Mouse (Mus musculus) embryo, embryonic 10 days (tissue): ENCODE measurements around the gene Abtb1.

Source experiments
- DNase-seq: peaks from one replicate; pipeline ENCODE4 v3.0.0-alpha.2; 2015; ENCODE audit warnings: low spot score

Abtb1 gene

DNA sequence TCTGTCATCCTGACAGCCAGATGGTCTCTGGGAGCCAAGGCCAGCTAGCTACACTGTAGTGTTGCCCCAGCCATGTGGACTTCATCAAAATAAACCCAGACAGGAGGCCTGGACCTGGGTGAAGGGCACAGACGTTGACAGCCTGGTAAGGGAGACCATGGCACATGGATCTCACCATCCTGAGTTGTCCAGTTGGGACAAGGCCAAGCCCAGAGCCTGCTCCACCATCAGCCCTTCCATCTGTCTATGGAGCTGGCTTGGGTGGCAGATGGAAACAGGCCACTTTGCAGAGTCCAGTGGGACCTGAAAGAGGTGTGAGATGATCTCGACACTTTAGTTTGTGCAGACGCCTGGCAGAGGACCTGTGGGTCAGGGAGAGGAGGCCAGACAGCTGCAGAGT lies 41.0 kb downstream of the Abtb1 start:
- DNase-seq: no peak

DNA sequence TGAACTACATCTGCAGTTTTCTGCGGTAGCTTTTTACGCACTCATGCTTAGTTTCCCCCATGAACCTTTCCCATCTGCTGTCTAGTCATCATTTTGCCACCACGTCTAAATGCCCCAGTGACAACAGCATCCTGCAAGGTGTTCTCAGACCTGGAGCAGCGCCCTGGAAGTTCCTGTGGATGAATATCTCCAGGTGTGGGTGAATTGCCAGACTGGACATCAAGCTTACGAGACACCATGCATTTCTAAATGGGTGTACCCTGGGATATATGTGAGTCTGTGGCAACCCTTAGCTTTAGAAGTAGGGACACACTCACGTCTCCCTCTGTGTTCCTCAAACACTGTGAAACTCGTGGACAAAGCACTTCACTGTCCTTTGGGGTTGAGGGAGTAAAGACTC lies 41.6 kb downstream of the Abtb1 start:
- no peak for DNase-seq

DNA sequence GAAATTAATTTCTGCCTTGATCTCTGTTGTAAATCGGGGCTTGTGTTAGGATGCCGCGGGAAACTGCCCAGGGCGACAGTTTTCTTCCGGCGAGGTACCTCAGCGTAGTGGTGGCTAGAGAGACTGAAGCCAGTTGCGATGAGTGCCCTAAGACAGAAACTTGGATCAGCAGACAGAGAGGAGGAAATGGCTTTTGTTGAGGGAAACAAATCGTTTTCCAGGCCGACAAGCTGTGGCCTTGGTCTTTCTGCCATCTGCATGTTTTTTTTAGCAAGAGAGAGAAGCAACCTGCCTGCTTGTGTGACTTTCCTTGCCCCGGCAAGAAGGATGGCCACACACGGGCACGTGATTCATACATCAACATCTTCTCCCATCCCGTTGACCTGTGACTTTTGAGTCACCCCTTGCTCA lies 47.2 kb downstream of the Abtb1 start:
- no peak for DNase-seq

DNA sequence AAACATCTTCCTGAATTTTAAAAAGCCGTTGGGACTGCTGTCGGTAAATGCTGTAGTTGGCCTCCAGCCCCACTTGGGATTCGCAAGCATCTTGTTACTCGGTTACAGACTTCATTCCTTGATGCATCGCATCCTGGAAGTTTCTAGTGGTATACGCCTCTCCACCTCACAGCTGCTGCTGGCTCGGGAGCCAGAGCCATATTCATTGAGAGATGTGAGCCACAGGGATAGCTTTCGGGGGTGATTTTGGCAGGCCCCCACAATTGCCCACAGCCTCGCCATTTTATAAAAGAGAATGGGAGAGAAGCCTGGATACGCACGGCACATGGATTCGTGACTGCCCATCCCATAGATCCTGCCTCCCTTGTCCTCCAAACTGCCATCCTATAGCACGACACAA lies 47.9 kb downstream of the Abtb1 start:
- DNase-seq: no peak

DNA sequence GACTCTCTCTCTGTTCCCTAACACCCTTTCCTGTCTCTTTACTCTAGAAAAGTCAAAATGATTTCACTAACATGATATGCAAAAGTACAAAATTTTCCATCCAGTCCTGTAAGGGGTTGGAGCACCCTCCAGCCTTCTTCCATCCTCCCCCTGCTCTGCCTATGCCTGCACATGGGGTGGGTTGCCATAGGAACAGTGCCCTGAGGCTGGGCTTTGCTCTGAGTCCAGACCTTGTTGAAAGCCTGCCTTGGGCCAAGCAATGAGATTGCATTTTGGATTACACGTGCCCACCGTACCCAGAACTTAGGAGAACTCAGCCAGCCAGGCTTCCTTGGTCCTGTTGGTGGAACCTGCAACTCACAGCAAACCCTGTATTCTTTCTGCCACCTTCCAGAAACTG lies 48.5 kb downstream of the Abtb1 start:
- DNase-seq: peak; percentile 55

DNA sequence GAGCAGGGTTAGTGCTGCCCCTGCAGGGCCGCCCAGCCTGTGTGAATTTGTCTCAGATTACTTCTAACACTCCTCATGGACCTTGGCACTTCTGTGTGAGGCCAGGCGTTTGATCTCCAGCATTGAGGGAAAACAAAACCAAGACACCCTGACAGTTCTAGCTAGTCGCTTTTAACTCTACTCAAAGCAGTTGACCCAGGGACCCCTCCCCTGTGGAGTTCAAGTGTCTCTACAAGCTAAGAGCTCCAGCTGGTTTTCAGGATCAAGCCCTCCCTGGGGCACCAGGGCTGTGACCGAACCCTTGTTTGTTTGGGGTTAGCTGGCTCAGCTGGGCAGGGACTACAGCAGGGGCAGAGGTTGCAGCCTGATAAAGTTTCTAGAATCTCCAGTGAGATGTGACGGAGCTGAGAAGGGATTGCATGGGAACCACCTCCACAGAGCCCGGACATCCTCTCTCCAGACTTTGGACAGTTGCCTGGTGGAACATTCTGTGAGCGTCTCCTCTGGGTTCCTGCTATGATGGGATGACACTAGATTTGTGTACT lies 49.6 kb downstream of the Abtb1 start:
- DNase-seq: peak; percentile 67

DNA sequence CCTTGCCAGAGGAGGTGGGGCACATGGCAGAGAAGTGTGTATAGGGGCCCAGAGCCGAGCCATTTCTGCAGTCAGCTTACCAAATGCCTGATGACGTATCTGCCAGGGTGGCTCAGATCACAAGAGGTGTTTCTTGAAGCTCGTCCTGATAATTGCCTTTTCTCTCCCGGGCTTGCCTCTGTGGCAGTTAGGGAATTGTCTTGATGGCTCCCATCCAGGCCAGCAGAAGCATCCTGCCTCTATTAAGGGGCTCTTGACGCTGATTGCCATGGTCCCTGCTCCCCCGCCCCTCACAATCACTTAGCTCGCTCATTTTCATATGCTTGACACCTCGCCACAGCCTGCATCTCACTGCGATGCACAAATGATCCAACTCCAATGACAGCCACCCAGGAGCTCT lies 50.5 kb downstream of the Abtb1 start:
- DNase-seq: no peak

DNA sequence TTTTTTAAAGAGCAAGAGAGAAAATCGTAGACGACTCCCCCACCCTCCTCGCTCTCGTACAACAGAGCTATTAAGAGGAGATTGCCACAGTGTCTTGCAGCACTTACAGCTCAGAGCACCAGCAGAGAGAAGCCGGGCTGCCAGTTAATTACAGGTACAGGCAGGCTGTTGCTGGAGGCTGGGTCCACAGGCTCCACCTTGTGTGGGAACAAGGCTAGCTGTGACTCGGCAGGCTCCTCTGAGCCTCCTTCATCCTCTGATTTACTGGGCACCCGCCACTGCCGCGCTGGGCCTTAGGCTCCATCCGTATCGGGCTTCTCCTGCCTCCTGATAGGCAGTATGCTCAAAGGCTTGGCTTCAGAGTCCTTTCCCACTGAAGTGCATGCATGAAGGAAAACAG lies 53.6 kb downstream of the Abtb1 start:
- DNase-seq: no peak

DNA sequence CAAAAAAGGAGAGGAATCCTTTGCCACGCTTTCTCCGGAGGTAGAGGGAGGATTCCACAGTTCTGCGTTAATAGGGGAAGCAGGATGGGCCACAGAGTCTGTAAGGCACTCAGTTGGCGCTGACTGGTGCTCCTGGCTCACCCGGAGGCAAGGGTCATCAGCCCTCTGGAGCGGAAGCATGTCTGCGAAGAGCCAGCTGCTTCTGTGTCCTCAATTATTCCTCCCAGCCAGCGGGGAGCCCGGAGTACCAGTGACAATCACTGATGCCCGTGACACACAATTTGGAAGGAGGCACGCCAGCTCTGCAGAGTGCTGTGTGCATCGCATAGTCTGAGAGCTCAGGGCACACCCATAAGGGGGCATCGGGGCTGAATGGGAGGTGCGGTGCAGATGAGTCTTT lies 54.3 kb downstream of the Abtb1 start:
- no peak for DNase-seq

DNA sequence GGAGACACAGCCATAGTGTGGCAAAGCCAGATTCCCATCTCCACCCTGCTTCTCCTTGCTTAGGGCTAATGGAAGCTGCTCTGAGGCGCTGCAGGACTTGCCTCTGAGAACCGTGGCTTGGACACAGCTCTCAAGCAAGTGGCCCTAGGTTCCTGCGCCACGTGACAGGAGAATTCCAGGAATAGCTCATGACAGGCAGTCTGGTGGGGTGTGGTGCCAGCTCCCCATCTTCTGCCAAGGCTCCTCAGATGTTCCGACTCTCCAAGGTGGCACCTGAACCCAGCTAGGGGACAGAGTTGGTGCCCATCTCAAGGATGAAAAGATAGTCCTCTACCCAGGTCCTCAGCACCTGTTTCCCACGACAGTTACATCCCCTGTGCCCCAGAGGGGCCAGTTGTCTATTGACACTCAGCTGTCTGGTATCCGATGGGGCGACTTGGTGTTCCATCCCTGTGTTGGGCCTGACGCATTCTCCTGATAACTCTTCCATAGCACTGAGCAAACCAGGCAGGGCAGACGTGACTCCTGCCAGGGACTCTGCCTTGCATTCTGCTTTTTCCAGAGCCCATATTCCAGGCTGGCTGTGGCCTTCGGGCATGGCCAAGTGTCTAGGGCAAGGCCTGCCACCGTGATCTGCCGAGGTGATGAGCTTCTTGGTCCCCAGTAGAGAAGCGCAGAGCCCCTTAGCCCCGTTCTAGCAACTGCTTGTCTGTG lies 54.9 kb downstream of the Abtb1 start:
- no peak for DNase-seq
